Mouse (Mus musculus) stomach, embryonic 15.5 days (tissue): ENCODE measurements around the gene Slc35f6. TPM values are rescaled to one million over a fixed set of nuclear protein-coding genes. Genes with fewer than 3 reads are reported as not detected.

Experiments used
- ATAC-seq: fragments of 200-750 bp; cut with Nextera tagmentation; 2 replicates; pipeline ENCODE4 v1.8.0; 2017; ENCODE audit warnings: low read depth, moderate number of reproducible peaks, moderate TSS enrichment; ENCODE audit not compliant: insufficient read depth, low FRiP score
- H3K27ac ChIP-seq: fragments of 300-500 bp; sonication (generic); 2 replicates; pipeline ENCODE4 v1.5.1; 2015; ENCODE audit warnings: mild to moderate bottlenecking, inconsistent platforms
- H3K27me3 ChIP-seq: fragments of 300-500 bp; sonication (generic); replicated peaks from 2 replicates; pipeline ENCODE4 v1.6.1; 2015; ENCODE audit warnings: inconsistent platforms
- H3K36me3 ChIP-seq: fragments of 300-500 bp; sonication (generic); 2 replicates; pipeline ENCODE4 v1.6.1; 2015; ENCODE audit warnings: inconsistent platforms
- H3K4me1 ChIP-seq: fragments of 300-500 bp; sonication (generic); 2 replicates; pipeline ENCODE4 v1.6.1; 2015; ENCODE audit warnings: inconsistent platforms
- H3K4me2 ChIP-seq: fragments of 300-500 bp; sonication (generic); 2 replicates; pipeline ENCODE4 v1.6.1; 2015; ENCODE audit warnings: mild to moderate bottlenecking, inconsistent platforms
- H3K4me3 ChIP-seq: fragments of 300-500 bp; sonication (generic); replicated peaks from 2 replicates; pipeline ENCODE4 v1.5.1; 2015; ENCODE audit warnings: inconsistent platforms
- H3K9ac ChIP-seq: fragments of 300-500 bp; sonication (generic); 2 replicates; pipeline ENCODE4 v1.6.1; 2015; ENCODE audit warnings: inconsistent platforms
- H3K9me3 ChIP-seq: fragments of 300-500 bp; sonication (generic); 2 replicates; pipeline ENCODE4 v1.6.1; 2016; ENCODE audit warnings: inconsistent platforms
- WGBS: fragments of 180-500 bp; shearing (Covaris S2); methylation state at CpG from one replicate; pipeline ENCODE4 v1.1.7; 2015; 5-methylcytosine and 5-hydroxymethylcytosine counted together
- polyA plus RNA-seq: library from polyadenylated mRNA; unstranded; fragments of >200 nt; fragmentation: Nextera tagmentation; extraction: Ambion mirVana; gene quantifications from 2 replicates; pipeline ENCODE4 v1.2.1, GENCODE M21; 2015

Slc35f6 gene
- polyA plus RNA-seq, 1 experiment from 2014 or later = 27.9 TPM

GRCm38 (mm10) chr5:30638041-30638440 lies 9.7 kb upstream of the Slc35f6 start:
- H3K36me3 ChIP-seq = no peaks in the 10 kb centered on the region
- H3K9me3 ChIP-seq = no peaks in the 10 kb centered on the region
- no peak overlapping the region for H3K4me3 ChIP-seq
- no peak overlapping the region for H3K27ac ChIP-seq
- H3K4me1 ChIP-seq = no peaks in the 10 kb centered on the region
- no peak overlapping the region for H3K4me2 ChIP-seq
- H3K27me3 ChIP-seq = no peaks in the 10 kb centered on the region
- ATAC-seq = peak; percentile 70; the same call in 1 of the 2 replicates
- H3K9ac ChIP-seq = no peak overlapping the region
- 5% methylated on average over 6 of the region's 6 CpGs for WGBS

DNA sequence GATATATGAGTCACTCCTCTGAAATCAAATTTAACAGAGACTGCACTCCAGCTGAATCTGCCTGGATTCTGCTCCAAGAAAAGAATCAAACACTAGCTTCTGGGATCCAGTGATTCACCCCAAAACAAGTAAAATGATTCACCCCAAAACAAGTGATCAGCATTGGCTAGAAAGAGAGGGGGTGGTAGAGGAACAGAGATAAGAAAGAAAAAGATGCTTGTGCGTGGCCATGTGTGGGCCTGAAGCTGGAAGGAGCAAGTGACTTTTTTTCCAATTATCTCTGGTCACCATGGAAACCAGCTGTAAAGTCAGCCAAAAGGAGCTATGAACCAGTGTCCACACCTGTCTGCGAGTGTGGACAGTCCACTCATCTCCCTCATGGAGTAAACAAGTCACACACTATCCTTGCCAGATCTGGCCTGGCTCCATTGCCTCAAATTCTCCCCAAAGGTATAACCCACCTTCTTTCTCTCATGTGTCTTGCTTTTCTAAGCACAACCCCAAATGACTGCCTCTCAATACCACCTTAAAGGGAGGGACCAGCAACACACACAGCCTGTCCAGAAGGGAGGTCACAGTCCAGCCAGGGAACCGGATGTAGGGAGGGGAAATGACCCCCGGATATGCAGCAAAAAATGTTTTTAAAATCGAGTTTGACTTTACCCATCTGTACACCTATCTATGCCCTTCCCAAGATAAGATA lies 4.1 kb upstream of the Slc35f6 start:
- H3K9ac ChIP-seq = no peak overlapping the region
- H3K4me2 ChIP-seq = no peak overlapping the region
- H3K4me3 ChIP-seq = no peak overlapping the region
- H3K4me1 ChIP-seq = peaks cover 12% of the 10 kb centered on the region; the same call in 1 of the 2 replicates
- WGBS = 44% methylated on average over 5 of the region's 5 CpGs
- H3K27me3 ChIP-seq = no peaks in the 10 kb centered on the region
- no peak overlapping the region for H3K27ac ChIP-seq
- no peaks in the 10 kb centered on the region for H3K36me3 ChIP-seq
- ATAC-seq = no peak
- H3K9me3 ChIP-seq = no peaks in the 10 kb centered on the region

DNA sequence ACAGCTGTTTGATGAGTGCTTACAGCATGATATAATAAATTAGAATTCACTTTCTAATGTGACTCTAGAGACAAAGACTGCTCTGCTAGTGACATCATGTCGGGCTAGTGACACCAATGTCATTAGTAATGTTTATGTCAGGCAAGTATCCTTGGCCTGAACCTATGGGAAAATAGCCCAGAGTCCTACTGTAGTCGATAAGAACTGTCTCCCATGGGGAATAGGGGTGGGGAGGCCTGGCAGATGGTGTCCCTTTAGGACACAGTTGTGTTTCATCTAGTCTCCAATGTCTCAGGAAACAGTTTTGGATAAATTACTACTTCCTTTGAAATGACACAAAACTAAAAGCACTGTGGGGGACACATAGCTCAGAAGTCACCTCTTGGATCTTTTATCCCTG lies 1.7 kb upstream of the Slc35f6 start:
- Histone ChIP-seq H3K4me3 (no peak overlapping the region), H3K4me1 (peaks cover 24% of the 10 kb centered on the region), H3K4me2 (no peak overlapping the region), H3K9me3 (no peaks in the 10 kb centered on the region), H3K27ac (no peak overlapping the region), H3K9ac (no peak overlapping the region), H3K27me3 (no peaks in the 10 kb centered on the region), H3K36me3 (no peaks in the 10 kb centered on the region)
- ATAC-seq = no peak
- 62% methylated on average over 2 of the region's 2 CpGs for WGBS

GRCm38 (mm10) chr5:30647396-30647795 lies 337 bp upstream of the Slc35f6 start:
- ATAC-seq = no peak
- Histone ChIP-seq H3K27me3 (no peaks in the 10 kb centered on the region), H3K27ac (peak overlapping the region; percentile 61; the same call in 1 of the 2 replicates)

GRCm38 (mm10) chr5:30649558-30649957 lies 1.8 kb downstream of the Slc35f6 start:
- no peak for ATAC-seq
- no peaks in the 10 kb centered on the region for H3K36me3 ChIP-seq
- H3K4me2 ChIP-seq = peak overlapping the region; percentile 78; the same call in 1 of the 2 replicates
- no peak overlapping the region for H3K27ac ChIP-seq
- H3K9ac ChIP-seq = no peak overlapping the region
- peaks cover 24% of the 10 kb centered on the region for H3K4me1 ChIP-seq
- no peaks in the 10 kb centered on the region for H3K9me3 ChIP-seq
- no peak overlapping the region for H3K4me3 ChIP-seq
- whole genome bisulfite sequencing = 45% methylated on average over 4 of the region's 4 CpGs
- no peaks in the 10 kb centered on the region for H3K27me3 ChIP-seq

More at GRCm38 (mm10) chr5:30647396-30647795, 337 bp upstream of the Slc35f6 start:
- peak overlapping the region; percentile 10; the same call in 1 of the 2 replicates for H3K9ac ChIP-seq
- no peaks in the 10 kb centered on the region for H3K36me3 ChIP-seq
- 4% methylated on average over 9 of the region's 9 CpGs for WGBS
- peak overlapping the region; percentile 78 for H3K4me2 ChIP-seq
- no peaks in the 10 kb centered on the region for H3K9me3 ChIP-seq
- peak overlapping the region; percentile 78 for H3K4me3 ChIP-seq
- peaks cover 24% of the 10 kb centered on the region for H3K4me1 ChIP-seq

DNA sequence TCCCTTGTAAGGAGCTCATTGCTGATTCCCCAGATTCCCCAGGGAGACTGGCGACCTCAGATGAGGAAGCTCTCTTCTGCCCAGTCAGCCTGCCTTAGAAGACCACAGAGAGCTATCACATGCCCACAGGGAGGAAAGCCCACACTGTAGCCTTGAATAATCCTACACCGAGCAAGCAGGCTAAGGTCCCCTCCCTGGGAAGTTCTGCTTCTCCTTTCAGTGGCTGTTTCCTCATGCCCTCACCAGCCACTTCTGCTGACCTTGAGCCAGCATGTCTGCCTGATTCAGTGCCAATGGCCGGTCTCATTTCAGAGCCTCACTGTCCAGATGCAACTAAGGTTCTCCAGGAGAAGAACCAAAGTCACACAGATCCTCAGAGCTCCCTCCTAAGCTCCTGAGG lies 3.0 kb downstream of the Slc35f6 start:
- H3K4me2 ChIP-seq = no peak overlapping the region
- H3K4me1 ChIP-seq = peaks cover 24% of the 10 kb centered on the region
- no peak overlapping the region for H3K9ac ChIP-seq
- no peaks in the 10 kb centered on the region for H3K27me3 ChIP-seq
- ATAC-seq = no peak
- H3K9me3 ChIP-seq = no peaks in the 10 kb centered on the region
- H3K4me3 ChIP-seq = no peak overlapping the region
- H3K27ac ChIP-seq = no peak overlapping the region
- WGBS = 78% methylated on average over 3 of the region's 3 CpGs
- H3K36me3 ChIP-seq = peaks cover 3% of the 10 kb centered on the region; the same call in 1 of the 2 replicates

DNA sequence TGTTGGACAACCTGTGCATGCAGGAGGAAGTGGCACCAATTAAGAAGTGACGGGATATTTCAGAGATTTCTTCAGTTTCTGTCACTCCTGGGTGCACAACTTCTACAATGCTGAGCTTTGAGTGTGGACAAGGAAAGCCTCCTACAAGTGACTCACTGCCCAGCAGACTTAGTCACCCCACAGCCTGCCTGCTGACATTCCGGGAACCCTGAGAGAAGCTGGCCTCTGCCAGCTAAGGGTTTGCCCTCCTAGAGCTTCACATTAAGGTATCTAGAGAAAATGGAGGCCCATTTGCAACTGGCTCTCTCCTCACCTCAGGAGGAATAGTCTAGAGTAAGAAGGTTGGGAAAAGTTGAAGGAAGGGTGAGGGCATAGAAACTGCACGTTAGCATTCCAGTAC lies 3.8 kb downstream of the Slc35f6 start:
- Histone ChIP-seq H3K27me3 (no peaks in the 10 kb centered on the region), H3K36me3 (peaks cover 5% of the 10 kb centered on the region; the same call in 1 of the 2 replicates), H3K9me3 (no peaks in the 10 kb centered on the region), H3K4me3 (no peak overlapping the region), H3K27ac (no peak overlapping the region), H3K4me2 (no peak overlapping the region), H3K9ac (no peak overlapping the region), H3K4me1 (peaks cover 24% of the 10 kb centered on the region)
- WGBS = 85% methylated on average over 3 of the region's 3 CpGs
- ATAC-seq = no peak

DNA sequence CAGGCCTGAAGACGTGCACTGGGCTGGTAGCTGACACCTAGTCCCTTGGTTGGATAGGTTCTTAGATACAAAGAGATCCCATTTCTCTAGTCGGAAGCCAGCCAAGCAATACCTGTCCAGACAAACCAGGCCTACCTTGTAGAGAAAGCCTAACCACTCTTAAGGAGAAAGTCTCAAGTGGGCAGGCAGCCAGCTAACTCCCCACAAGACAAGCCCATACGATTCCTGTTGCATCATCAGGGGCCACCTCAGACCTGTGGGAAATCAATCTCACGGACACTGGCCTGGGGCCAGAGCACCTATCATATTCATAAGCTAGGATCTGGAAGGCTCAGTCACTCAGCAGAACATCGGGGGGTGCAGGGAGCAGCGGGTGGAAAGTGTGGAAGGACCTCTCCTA lies 5.5 kb downstream of the Slc35f6 start:
- Histone ChIP-seq H3K4me3 (no peak overlapping the region), H3K36me3 (peaks cover 17% of the 10 kb centered on the region; the same call in 1 of the 2 replicates), H3K27ac (no peak overlapping the region), H3K27me3 (no peaks in the 10 kb centered on the region), H3K9ac (no peak overlapping the region), H3K9me3 (no peaks in the 10 kb centered on the region), H3K4me2 (no peak overlapping the region), H3K4me1 (peaks cover 16% of the 10 kb centered on the region)
- ATAC-seq = no peak
- WGBS = 71% methylated on average over 6 of the region's 6 CpGs

GRCm38 (mm10) chr5:30655042-30655441 lies 7.3 kb downstream of the Slc35f6 start:
- WGBS = 75% methylated on average over 8 of the region's 8 CpGs

GRCm38 (mm10) chr5:30655526-30656195 lies 7.9 kb downstream of the Slc35f6 start:
- Histone ChIP-seq H3K4me1 (no peaks in the 10 kb centered on the region), H3K27ac (no peak overlapping the region), H3K9me3 (no peaks in the 10 kb centered on the region), H3K36me3 (peaks cover 17% of the 10 kb centered on the region; the same call in 1 of the 2 replicates), H3K4me2 (no peak overlapping the region), H3K4me3 (no peak overlapping the region), H3K27me3 (no peaks in the 10 kb centered on the region), H3K9ac (no peak overlapping the region)
- ATAC-seq = no peak
- WGBS = 92% methylated on average over 6 of the region's 6 CpGs

More at GRCm38 (mm10) chr5:30655042-30655441, 7.3 kb downstream of the Slc35f6 start:
- H3K27me3 ChIP-seq = no peaks in the 10 kb centered on the region
- H3K27ac ChIP-seq = no peak overlapping the region
- H3K4me1 ChIP-seq = no peaks in the 10 kb centered on the region
- H3K36me3 ChIP-seq = peaks cover 17% of the 10 kb centered on the region; the same call in 1 of the 2 replicates
- H3K4me2 ChIP-seq = no peak overlapping the region
- H3K9ac ChIP-seq = no peak overlapping the region
- H3K9me3 ChIP-seq = no peaks in the 10 kb centered on the region
- no peak overlapping the region for H3K4me3 ChIP-seq
- no peak for ATAC-seq

DNA sequence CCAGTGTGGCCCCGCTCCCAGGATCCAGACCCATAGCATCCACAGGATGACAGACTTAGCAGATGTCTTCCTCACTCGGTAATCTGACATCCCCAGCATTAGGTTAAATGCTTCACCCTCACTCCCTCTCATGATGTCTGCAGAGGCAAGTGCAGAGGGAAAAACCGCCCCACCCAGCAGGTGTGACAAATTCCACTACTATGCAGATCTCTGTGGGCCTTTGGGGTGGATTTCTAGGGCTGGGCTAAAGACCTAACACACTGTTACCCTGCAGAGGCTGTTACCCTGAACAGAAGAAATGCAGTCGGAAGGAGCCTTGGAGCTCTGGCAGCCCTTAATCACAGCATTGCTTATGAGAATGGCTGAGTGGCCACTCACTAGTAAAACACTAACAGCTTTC lies 11.3 kb downstream of the Slc35f6 start:
- no peak for ATAC-seq
- H3K9ac ChIP-seq = no peak overlapping the region
- no peak overlapping the region for H3K4me3 ChIP-seq
- no peaks in the 10 kb centered on the region for H3K9me3 ChIP-seq
- no peak overlapping the region for H3K27ac ChIP-seq
- no peaks in the 10 kb centered on the region for H3K4me1 ChIP-seq
- no peak overlapping the region for H3K4me2 ChIP-seq
- no peaks in the 10 kb centered on the region for H3K27me3 ChIP-seq
- WGBS = 72% methylated on average over 4 of the region's 4 CpGs
- peaks cover 17% of the 10 kb centered on the region; the same call in 1 of the 2 replicates for H3K36me3 ChIP-seq

GRCm38 (mm10) chr5:30660278-30660677 lies 12.5 kb downstream of the Slc35f6 start:
- H3K4me2 ChIP-seq = no peak overlapping the region
- WGBS = 85% methylated on average over 1 of the region's 1 CpGs
- H3K9me3 ChIP-seq = no peaks in the 10 kb centered on the region
- no peak for ATAC-seq
- H3K27ac ChIP-seq = no peak overlapping the region
- no peak overlapping the region for H3K4me3 ChIP-seq
- H3K36me3 ChIP-seq = peaks cover 17% of the 10 kb centered on the region; the same call in 1 of the 2 replicates
- no peaks in the 10 kb centered on the region for H3K4me1 ChIP-seq
- no peak overlapping the region for H3K9ac ChIP-seq
- no peaks in the 10 kb centered on the region for H3K27me3 ChIP-seq
